Mouse (Mus musculus) liver, embryonic 14.5 days (tissue): Measurements from ENCODE around the gene Fam216b.

Experiments
- CTCF ChIP-seq: IDR thresholded peaks from 2 replicates; pipeline ENCODE4 v1.5.1; 2016; ENCODE audit warnings: antibody characterized with exemption, low read depth, control low read depth
- EP300 ChIP-seq: IDR thresholded peaks from 2 replicates; pipeline ENCODE4 v1.6.1; 2016; ENCODE audit warnings: antibody characterized with exemption, low read depth

DNA sequence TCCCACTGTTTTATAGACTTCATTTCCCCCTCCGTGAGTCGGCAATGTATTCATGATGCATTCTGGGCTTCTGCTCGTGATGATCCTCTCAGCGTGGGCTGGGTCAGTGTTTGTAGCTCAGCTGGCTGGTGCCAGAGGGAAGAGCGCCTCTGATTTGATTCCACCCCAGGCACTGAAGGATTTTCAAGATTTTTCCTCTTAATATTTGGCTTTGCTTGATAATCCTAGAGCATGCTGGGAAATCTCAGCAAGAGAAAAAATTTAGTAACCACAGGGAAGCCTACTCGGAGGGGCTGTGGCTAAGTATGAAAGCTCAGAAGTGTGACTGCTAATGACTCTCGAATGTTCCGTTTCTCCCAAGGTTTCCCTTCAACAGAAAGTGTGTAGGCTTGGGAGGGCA, 49.9 kb downstream of the Fam216b start:
- no peak for TF ChIP-seq CTCF
- TF ChIP-seq EP300 = no peak
